Mouse (Mus musculus): ENCODE results near the gene Acot2. TPM values are rescaled to one million over a fixed set of nuclear protein-coding genes. Genes with fewer than 3 reads are reported as not detected.
"Not testable (repeated sequence)": the region's sequence is repeated elsewhere in the genome, so short reads cannot be mapped to it uniquely, and the experiment has no call there.

The Acot2 gene
- polyA plus RNA-seq, 1 experiment: 7.3 TPM

DNA sequence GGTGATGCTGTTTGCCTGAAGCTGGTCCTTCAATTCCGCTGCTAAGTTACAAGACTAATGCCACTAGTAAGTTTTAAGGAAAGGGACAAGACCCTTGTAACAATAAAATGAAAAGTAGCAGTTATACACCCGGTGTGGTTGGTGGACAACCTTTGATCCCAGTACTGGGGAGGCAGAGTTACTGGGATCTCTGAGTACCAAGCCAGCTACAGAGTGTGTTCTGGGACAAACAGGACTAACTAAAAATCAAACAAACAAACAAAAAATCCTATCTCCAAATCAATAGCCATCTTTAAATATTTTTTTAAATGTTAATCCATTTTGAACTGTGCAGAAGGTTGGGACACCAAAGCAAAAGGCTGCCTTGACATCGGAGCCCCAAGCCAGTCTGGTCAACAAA lies 22.5 kb downstream of the Acot2 start:
- TF ChIP-seq POLR2A (IDR thresholded peaks at IDR 0.05; ENCODE audit: extremely low read depth, insufficient read depth, low read length) (no peak), CTCF (IDR thresholded peaks at IDR 0.05; ENCODE audit: extremely low read depth, insufficient read depth, low read length) (no peak)
- Histone ChIP-seq H3K27ac (ENCODE audit: insufficient read depth, low read length) (no peak overlapping the region), H3K4me1 (ENCODE audit: control insufficient read depth, insufficient read depth, low read length) (peaks cover 5% of the 10 kb centered on the region), H3K4me3 (ENCODE audit: insufficient read depth, low read length) (no peak overlapping the region)

DNA sequence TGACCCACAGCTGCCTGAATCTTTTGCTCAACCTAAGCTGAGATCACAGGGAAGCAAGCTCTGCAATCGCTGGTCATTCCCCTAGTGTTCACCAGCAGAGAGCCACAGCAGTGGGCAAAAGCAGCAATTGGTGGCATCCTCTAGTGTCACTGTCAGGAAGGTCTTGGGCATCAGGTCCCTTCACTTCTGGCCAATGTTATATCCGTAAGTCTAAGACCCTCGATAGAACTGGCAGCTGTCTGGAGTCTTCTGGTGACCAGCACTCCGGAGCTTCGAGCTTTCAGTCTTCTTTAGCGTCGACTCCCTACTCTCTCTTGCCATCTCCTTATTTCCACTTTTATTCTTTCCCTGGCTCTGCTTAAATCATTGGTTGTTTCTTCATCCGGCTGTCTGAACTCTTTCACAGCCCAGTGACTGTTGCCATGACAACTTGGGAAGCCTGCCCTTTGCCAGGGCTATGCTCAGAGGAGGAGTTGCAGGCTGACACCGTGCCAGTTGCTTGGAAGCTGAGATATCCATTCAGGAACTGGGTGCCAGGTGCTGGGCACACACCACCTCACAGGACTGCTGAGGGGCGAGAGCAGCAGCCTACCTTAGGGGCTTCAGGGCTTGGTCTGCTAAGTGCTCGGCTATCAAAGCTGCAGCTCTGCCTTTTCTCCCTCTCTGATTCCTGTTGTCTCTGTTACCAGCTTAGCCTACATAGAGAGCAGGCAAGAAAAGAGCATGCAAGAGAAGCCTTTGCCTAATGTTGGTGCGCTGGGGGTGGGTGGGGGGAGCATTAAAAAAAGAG lies 23.8 kb downstream of the Acot2 start:
- TF ChIP-seq CTCF (IDR thresholded peaks at IDR 0.05; ENCODE audit: extremely low read depth, insufficient read depth, low read length) (no peak), POLR2A (IDR thresholded peaks at IDR 0.05; ENCODE audit: extremely low read depth, insufficient read depth, low read length) (no peak)
- Histone ChIP-seq H3K4me1 (ENCODE audit: control insufficient read depth, insufficient read depth, low read length) (peaks cover 5% of the 10 kb centered on the region), H3K4me3 (ENCODE audit: insufficient read depth, low read length) (no peak overlapping the region), H3K27ac (ENCODE audit: insufficient read depth, low read length) (no peak overlapping the region)

DNA sequence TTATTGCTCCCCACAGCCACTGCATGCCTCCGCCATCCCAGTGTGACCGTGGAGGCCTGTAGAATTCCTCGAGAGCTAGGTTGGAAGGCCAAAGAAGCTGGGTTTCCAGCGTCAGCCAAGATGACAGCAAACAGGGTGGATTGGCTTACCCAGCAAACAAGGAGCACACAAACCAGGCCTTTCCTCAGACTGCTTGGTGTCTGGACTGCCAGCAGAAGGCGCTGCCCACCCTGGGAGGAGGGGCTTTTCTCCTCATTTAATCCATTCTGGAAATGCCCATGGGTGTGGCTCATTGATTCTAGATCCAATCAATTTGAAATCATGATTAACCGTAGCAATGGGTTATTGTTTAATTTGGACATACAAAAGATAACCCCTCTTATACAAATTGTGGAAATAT lies 25.5 kb downstream of the Acot2 start:
- TF ChIP-seq POLR2A (IDR thresholded peaks at IDR 0.05; ENCODE audit: extremely low read depth, insufficient read depth, low read length) (no peak), CTCF (IDR thresholded peaks at IDR 0.05; ENCODE audit: extremely low read depth, insufficient read depth, low read length) (no peak)
- Histone ChIP-seq H3K4me1 (ENCODE audit: control insufficient read depth, insufficient read depth, low read length) (peaks cover 5% of the 10 kb centered on the region), H3K4me3 (ENCODE audit: insufficient read depth, low read length) (no peak overlapping the region), H3K27ac (ENCODE audit: insufficient read depth, low read length) (no peak overlapping the region)

DNA sequence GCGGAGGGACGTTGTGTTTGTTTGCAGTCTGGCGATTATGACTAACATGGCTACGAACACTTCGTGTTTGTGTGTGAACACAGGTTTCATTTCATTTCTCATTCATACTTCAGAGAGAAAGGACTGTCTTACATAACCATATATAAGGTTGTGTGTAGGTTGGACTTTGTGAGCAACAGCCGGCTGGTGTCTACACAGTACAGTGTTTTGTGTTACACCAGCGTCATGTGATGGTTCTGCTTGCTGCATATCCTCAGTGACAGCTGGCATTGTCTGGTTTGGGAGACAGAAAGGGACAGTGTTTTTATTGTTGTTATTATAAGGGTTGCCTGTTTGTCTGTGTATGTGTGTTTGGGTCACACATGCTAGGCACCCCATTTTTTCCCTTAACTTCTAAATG lies 26.0 kb downstream of the Acot2 start:
- peaks cover 5% of the 10 kb centered on the region for H3K4me1 ChIP-seq (ENCODE audit: control insufficient read depth, insufficient read depth, low read length)
- no peak overlapping the region for H3K27ac ChIP-seq (ENCODE audit: insufficient read depth, low read length)
- H3K4me3 ChIP-seq (ENCODE audit: insufficient read depth, low read length): no peak overlapping the region
- TF ChIP-seq CTCF (IDR thresholded peaks at IDR 0.05; ENCODE audit: extremely low read depth, insufficient read depth, low read length): no peak
- TF ChIP-seq POLR2A (IDR thresholded peaks at IDR 0.05; ENCODE audit: extremely low read depth, insufficient read depth, low read length): no peak

DNA sequence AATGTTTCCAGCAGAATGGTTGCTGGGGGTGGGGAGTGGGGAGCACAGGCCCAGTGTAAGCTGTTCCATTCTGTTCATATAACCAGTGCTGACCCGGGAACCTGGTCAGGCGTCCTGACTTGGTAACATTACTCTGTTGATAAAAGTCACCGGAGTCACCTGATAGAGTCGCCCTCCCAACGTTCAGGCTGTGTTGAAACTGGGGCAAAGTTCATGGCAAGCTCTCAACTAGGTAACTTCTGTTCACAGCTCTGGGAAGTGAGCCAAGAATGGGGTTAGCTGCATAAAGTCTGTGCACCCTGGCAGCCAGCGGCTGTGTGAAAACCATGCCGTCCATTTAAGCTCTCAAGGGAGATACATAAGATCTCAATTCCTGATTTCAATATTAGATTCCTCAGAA lies 32.9 kb downstream of the Acot2 start:
- not testable (repeated sequence) for H3K4me1 ChIP-seq (ENCODE audit: control insufficient read depth, insufficient read depth, low read length); H3K27ac ChIP-seq (ENCODE audit: insufficient read depth, low read length); H3K4me3 ChIP-seq (ENCODE audit: insufficient read depth, low read length)

DNA sequence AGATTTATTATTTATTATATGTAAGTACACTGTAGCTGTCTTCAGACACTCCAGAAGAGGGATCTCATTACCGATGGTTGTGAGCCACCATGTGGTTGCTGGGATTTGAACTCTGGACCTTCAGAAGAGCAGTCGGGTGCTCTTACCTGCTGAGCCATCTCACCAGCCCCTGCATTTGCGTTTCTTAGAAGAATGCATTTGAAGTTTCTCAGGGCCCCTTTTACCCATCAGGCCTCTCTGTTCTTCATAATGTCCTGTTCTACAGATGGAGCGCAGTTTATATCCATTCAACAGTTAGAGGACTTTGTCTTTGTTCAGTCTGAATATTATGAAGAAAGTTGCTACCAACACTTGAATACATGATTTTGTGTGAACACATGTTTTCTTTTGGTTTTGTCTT lies 34.6 kb downstream of the Acot2 start:
- not testable (repeated sequence) for H3K4me1 ChIP-seq (ENCODE audit: control insufficient read depth, insufficient read depth, low read length); H3K4me3 ChIP-seq (ENCODE audit: insufficient read depth, low read length); H3K27ac ChIP-seq (ENCODE audit: insufficient read depth, low read length)

DNA sequence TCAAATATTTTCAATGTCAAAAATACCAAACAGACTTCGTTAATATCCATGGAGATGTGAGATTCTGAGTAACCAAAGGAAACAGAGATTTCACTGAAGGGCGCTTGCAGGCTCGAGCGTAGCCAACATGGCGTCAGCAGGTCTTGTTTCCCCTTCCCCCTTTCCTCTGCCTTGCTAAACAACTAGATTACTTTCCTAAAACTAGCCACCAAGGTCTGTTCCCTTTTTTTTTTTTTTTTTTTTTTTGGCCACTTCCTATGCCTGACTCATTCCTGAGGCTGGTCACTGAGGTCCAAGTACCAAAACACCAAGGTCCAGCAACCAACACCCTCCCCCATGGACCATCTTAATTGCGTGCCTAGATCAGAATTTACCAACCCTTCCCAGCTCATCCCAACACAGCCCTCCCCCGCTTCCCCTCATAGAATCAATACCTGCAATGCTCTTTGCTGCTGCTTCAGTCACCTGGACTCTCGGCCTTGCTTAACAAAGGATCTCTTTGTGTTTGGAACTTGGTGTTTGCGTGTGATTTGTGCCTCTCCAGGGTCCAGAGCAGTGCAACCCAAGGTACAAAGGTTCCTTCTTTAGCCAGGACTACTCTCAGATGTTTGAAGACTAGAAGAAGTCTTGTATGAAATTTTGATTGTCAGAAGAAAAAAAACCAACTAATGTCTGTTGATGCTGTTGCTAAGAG lies 35.5 kb downstream of the Acot2 start:
- H3K27ac ChIP-seq (ENCODE audit: insufficient read depth, low read length): no peak overlapping the region
- no peaks in the 10 kb centered on the region for H3K4me1 ChIP-seq (ENCODE audit: control insufficient read depth, insufficient read depth, low read length)
- no peak for TF ChIP-seq CTCF (IDR thresholded peaks at IDR 0.05; ENCODE audit: extremely low read depth, insufficient read depth, low read length)
- TF ChIP-seq POLR2A (IDR thresholded peaks at IDR 0.05; ENCODE audit: extremely low read depth, insufficient read depth, low read length): no peak
- no peak overlapping the region for H3K4me3 ChIP-seq (ENCODE audit: insufficient read depth, low read length)

DNA sequence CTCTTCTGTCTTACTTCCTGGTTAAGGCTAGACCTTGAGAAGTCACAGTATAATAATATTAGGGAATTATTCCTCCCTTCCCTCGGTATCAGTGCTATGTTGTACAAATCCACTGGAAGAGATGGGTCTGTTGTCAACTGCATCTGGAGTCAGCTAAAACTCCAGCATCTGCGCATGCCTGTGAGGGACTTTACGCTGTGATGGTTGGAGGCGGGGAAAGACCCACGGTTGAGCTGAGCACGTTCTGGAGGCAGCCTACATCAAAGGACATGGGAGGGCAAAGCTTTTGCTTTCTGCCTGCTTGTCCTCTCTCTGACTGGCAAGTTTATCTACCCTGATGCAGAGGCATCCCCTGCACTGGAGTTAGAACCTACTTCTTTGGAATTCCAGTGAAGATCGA lies 38.2 kb downstream of the Acot2 start:
- H3K27ac ChIP-seq (ENCODE audit: insufficient read depth, low read length): no peak overlapping the region
- TF ChIP-seq CTCF (IDR thresholded peaks at IDR 0.05; ENCODE audit: extremely low read depth, insufficient read depth, low read length) (no peak), POLR2A (IDR thresholded peaks at IDR 0.05; ENCODE audit: extremely low read depth, insufficient read depth, low read length) (no peak)
- no peak overlapping the region for H3K4me3 ChIP-seq (ENCODE audit: insufficient read depth, low read length)
- no peaks in the 10 kb centered on the region for H3K4me1 ChIP-seq (ENCODE audit: control insufficient read depth, insufficient read depth, low read length)

DNA sequence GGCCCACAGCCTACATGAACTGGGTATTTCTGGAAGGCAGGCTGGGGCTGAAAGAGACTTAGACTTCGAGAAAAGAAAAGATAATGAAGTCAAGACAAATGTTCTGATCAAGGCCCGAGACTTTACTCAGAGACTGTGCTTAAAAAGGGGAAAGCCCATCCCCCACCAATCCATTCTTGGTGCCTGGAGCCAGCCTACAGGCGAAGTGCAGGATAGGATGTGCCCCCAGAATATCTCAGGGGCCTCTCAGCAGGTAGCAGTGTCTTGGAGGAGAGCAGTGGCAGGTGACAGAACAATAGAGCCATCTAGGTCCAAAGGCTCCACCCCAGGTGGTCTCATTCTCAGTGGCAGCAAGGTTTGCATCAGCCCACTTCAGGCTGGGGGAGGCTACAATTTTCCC lies 40.7 kb downstream of the Acot2 start:
- H3K27ac ChIP-seq (ENCODE audit: insufficient read depth, low read length); H3K4me1 ChIP-seq (ENCODE audit: control insufficient read depth, insufficient read depth, low read length); H3K4me3 ChIP-seq (ENCODE audit: insufficient read depth, low read length): not testable (repeated sequence)

DNA sequence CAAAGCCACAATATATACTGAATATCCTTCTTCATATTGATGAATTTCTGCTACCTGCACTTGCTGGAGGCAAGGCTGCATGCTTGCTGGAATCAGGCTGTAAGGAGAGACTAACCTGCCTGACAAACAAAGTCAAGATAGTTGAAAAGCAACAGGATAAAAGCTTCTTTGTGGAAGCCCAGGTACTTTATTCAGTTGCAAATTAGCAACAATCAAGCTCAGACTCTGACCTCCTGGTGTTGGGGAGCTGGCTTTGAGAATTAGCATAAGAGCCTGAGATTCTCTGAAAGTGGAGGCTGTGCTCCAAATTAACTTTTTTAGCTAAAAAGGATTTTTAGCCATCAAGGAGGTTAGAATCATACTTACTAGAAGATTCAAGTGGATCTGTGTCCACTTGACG lies 41.4 kb downstream of the Acot2 start:
- H3K27ac ChIP-seq (ENCODE audit: insufficient read depth, low read length); H3K4me1 ChIP-seq (ENCODE audit: control insufficient read depth, insufficient read depth, low read length); H3K4me3 ChIP-seq (ENCODE audit: insufficient read depth, low read length): not testable (repeated sequence)

Measured in cortical plate, adult 2 months (tissue).